Mouse (Mus musculus) megakaryocyte-erythroid progenitor cell, adult 5-6 weeks (primary cell): ENCODE data around the gene Apoc3. TPM values are rescaled to one million over a fixed set of nuclear protein-coding genes. Genes with fewer than 3 reads are reported as not detected.

Source experiments
- ATAC-seq: replicated peaks from 2 replicates; pipeline ENCODE4 v1.8.0; 2016; ENCODE audit warnings: mild to moderate bottlenecking, inconsistent platforms; ENCODE audit not compliant: severe bottlenecking, poor library complexity, low FRiP score, low TSS enrichment
- total RNA-seq, 2 experiments: library from RNA; stranded (forward) in 1 of 2; stranded (reverse) in 1 of 2; fragments of 200-1000, 215-1000 nt in 1 of 2; fragments of >200 nt in 1 of 2; fragmentation: Nextera tagmentation in 1 of 2; gene quantifications; 2 replicates each; pipeline ENCODE4 v1.2.3; 2014 to 2017

Gene Apoc3
- total RNA-seq (2014; fragmentation: Nextera tagmentation) (not detected in 2 replicates), total RNA-seq (2017) (not detected in 2 replicates)

GRCm38 (mm10) chr9:46235596-46235648 lies at the start of gene Apoc3:
Gene Apoc3 (minus strand): TSS chr9:46235636.
- no peak for ATAC-seq

DNA sequence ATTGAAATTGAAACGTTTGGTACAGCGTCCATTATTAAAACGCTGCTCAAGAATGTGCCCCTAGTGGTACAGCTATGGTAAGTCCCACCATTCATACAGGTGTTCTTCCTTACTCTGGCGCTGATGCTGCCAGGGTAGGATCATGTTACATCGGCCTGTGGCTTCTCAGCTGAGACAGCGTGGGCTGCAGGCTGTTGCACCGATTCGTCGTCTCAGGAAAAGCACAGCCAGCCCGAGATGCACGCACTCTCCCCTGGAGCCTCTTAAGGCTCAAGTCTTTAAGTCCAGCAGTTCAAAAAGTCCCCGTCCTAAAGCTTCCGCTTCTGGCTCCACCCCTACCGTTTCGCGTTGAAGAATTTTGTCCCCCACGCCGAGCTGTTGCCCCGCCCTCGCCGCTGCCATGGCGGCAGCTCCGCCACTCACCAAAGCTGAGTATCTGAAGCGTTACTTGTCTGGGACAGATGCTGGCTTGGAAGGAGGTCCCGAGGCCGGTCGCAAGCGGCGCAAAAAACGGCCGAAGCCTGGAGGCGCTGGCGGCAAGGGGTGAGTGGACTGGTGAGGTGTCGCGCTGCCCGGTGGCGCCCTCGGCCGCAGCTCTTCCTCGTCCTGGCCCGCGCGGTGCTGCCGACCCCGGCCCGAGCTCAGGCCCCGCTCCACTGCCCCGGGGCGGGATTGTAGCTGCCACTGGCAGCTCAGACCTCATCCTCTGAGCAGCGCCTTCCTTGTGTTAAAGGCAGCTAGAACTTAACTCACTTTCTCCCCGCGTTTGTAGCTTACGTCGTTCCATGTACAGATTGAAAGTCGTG lies 47.4 kb upstream of the Apoc3 start, which contains the start of gene Bud13:
Gene Bud13, plus strand, starts transcription at position 378 of the 806 bp plus-strand sequence.
- peak; percentile 95 for ATAC-seq

GRCm38 (mm10) chr9:46274494-46274893 lies 39.1 kb upstream of the Apoc3 start:
- ATAC-seq = no peak

DNA sequence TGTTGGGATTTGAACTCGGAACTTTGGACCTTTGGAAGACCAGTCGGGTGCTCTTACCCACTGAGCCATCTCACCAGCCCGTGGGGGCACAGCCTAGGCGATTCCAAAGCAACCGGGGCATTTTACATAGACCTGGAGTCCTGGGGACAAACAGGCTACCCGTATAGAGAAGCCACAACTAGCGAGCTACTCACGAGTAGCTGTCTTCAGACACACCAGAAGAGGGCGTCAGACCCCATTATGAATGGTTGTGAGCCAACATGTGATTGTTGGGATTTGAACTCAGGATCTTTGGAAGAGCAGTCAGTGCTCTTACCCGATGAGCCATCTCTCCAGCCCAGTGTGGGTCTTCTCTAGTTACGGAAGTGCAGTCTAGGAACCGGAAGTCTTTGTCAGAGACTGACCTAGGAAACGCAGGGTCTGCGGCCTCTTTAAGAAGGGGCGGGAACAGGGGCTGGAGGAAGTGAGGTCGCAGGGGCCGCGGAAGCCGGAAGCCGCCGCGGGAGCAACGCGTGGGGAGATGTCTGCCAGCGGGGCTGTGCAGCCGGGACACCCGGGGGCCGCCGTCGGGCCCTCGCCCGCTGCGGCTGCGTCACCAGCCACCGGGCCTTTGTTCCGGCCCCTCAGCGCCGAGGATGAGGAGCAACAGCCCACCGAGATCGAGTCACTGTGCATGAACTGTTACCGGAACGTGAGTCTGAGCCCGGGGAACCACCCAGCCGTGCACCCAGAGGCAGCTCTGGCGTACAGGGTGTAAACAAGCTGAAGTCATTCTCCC lies 37.4 kb upstream of the Apoc3 start, which contains the start of gene Zpr1:
Gene Zpr1, plus strand, starts transcription at position 388 of the 778 bp plus-strand sequence.
- ATAC-seq = peak; percentile 93

- peak; percentile 48 for ATAC-seq
These were observed 36.6 kb upstream of the Apoc3 start for GRCm38 (mm10) chr9:46272070-46272469.

DNA sequence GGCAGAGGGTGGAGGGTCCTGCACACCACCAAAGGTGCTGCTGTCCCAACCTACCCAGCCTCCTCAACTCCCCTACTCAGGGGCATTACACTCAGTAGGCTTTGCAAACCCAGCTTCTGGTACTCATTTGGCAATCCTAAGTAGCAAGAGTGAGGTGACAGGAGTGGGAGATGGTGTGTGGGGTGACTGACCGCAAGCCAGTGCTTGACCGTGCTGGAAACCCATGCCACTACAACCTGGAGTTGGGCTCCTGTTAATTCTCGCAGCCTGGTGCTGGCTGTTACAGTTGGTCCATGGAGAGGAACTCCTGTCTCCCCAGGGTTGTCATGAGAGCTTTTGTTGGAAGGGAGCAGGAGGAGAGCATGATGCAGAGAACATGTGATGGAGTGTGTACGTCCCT lies 35.3 kb upstream of the Apoc3 start:
- no peak for ATAC-seq

GRCm38 (mm10) chr9:46269125-46269524 lies 33.7 kb upstream of the Apoc3 start:
- no peak for ATAC-seq

DNA sequence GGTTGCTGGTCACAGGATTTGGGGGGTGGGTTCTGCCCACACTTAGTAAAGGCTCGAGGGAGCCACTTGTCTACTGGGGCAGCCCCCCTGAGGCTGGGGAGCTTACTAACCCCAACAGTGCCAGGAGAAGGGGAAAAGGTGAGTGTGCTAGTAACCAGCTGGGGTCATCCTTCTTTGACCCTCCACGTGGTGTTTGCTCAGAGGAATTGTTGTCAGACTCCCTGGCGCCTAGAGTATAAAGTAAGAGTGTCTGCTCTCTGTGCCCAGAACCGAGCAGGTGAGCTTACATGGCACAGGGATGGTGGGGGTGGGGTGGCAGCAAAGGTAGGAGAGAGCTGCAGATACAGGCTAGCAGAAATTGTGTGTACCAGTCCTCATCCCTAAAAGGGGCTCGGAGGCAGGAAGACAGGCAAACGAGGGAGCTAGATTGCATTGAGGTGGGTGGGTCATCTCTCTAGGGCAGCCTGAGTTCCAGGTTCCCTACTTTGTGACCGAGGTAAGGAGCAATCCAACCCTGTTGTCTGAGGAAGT lies 33.0 kb upstream of the Apoc3 start, which contains the start of gene Apoa5:
Gene Apoa5, plus strand, starts transcription at position 291 of the 531 bp plus-strand sequence.
- no peak for ATAC-seq

DNA sequence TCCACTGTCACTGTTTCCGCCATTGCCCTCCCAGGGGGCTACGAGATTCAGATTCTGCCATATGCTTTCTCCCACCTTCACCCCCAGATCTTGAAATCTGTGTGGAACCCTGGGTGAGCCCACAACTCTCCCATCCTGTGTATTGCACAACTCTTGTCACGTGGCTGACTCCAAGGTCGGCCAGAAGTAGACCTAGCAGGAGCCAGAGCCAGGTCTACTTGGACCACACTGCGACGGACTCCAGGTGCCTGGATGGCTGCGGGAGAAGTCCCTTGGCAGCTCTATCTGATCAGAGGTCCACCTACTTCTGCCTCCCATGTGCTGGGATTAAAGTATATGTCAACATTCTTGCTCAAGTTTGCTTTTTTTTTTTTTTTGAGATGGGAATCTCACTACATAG lies 25.7 kb upstream of the Apoc3 start:
- ATAC-seq = no peak

DNA sequence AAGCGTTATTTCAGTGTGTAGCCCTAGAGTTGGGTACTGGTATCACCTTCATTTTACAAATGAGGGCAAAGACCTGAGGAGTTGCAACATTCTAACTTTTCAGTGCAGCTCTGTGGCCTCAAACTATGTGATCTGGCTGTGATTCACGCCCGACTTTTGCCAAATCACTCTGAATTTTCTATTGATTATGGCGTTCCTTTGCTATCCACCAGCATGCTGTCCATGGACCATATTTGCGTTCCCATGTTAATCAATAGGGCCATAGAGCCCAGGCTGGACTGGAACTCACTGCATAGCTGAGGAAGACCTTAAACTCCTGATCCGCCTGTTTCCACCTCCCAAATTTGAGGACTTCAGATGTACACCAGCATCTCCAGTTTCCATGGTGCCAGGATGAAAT lies 23.7 kb upstream of the Apoc3 start:
- ATAC-seq = no peak

DNA sequence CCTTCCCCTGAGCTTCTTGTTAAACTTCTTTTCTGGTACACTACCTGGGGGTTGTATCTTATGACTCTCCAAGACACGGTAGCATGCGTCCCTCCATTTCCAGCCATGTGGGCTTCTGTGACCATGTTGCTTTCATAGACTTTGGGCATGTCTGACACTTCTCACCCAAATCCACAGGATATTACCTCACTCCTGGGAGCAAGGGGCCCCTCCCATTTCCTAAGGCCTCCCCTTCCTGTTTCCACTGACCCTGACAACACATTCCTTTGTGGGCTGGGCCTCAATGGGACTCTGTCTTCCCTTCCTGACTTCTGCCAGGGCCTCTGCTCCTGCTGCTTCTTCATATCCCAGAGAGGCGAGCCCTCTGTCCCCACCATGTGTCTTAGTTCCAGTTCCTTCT lies 22.1 kb upstream of the Apoc3 start:
- no peak for ATAC-seq

GRCm38 (mm10) chr9:46256658-46257385 lies 21.4 kb upstream of the Apoc3 start:
- ATAC-seq = no peak

DNA sequence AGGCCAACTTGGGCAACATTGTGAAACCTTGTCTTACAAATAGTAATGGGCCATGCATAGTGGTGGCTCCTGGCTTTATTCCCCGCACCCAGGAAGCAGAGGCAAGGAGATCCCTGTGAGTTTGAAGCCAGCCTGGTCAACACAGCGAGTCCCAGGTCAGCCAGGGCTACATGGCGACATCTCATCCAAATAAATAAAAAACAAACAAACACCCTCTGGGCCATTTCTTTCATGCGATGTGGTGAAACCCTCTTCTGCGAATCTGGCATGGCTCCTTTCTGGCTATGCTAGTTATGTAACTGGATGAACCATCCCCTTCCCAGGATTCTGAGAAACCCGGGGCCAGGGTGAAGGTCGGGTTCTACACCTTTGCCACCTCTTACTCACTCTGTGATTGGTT lies 20.7 kb upstream of the Apoc3 start:
- ATAC-seq = no peak

- ATAC-seq = peak; percentile 81
These were observed 11.4 kb upstream of the Apoc3 start for GRCm38 (mm10) chr9:46246752-46247324.

DNA sequence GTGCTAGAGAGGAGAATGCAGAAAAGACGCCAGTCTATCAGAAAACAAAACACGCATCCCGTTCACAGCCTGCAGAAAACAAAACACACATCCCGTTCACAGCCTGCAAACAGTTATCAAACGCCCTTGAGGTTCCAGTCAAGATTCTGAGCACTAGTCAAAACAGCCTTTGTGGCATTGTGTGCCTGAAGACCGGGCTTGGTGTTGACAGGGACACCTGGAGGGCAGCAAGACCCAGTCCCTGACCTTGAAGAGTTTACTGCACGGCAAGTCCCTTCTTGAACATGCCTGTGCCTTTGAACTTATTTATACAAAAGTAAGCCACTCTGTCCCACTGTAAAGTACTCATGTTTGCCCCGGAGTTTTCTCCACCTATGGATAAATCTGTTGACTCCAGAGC lies 8.1 kb upstream of the Apoc3 start:
- no peak for ATAC-seq

DNA sequence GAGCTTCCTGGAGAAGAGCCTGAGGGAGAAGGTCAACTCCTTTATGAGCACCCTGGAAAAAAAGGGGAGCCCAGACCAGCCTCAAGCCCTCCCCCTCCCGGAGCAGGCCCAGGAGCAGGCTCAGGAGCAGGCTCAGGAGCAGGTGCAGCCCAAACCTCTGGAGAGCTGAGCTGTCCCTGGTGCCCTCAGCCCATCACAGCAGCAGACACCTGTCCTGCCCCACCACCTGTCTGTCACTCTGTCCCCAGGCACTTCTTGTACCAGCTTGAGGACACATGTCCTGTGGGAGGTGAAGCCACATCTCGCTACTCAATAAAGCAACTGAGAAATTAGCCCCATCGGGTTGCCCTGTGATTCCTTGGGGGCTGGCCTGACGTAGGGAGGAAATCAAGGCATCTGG lies 7.7 kb upstream of the Apoc3 start:
- ATAC-seq = no peak

GRCm38 (mm10) chr9:46241818-46242217 lies 6.4 kb upstream of the Apoc3 start:
- ATAC-seq = no peak

DNA sequence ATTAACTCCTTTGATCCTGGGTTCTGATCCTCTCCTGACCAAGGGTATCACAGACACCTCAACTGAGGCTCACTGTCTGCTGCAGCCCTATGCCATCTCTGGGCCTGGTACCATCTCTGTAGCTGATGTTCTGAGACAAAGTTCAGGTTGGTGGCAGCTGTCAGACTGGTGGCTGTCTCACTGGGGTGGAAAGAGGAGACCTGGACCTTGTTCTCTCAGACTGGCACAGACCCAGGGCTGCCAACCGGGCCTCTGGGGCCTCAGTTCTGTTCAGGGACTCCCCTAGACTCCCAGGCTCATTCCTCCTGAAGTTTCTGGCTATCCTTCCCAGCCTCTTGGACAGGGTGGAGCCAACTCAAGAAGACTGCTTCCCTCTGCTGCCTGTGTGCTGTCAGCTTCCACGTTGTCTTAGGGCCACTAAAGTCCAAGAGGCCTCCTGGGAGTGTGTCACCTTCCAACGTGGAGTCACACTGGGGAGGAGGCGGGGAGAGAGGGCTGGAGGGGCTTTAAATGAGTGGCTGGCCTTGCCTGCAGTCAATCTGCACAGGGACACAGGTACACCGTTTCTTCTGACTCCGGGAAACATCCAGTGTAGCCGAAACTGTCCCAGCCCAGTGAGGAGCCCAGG lies 5.2 kb upstream of the Apoc3 start, which contains the start of gene Apoa4:
Gene Apoa4, plus strand, starts transcription at position 171 of the 628 bp plus-strand sequence.
- ATAC-seq = no peak

DNA sequence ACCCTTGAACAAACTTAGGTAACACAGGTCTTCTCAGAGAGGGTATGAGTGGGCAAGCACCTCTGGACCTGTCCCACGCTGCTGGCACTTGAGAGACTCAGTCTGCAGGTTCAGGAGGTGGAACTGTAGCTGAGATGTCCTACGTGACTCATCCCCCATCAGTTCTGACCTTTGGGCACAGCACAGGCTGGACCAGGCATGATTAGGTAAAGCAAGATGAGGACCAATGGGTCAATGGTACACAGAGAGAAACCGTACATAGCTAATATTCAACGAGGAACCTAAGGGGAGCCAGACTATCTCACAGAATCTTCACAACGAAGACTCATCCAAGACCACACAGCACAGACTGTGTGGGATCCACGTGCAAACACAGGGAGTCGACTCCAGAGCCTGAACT lies 3.4 kb upstream of the Apoc3 start:
- no peak for ATAC-seq
